Mouse (Mus musculus) kidney, adult 2 months (tissue): ENCODE measurements around the gene Tdpoz5.
"Not testable (repeated sequence)": the region's sequence is repeated elsewhere in the genome, so short reads cannot be mapped to it uniquely, and the experiment has no call there.

Experiments used
- CTCF ChIP-seq: fragments of 200-500 bp; conservative IDR thresholded peaks from 2 replicates; pipeline ENCODE4 v1.5.1; 2011; ENCODE audit warnings: low read depth, mild to moderate bottlenecking, control low read depth, low read length, moderate library complexity, mixed read lengths; ENCODE audit not compliant: insufficient read depth, insufficient read length
- POLR2A ChIP-seq: fragments of 200-500 bp; IDR thresholded peaks from one replicate; pipeline ENCODE4 v1.6.1; 2011; ENCODE audit warnings: low read depth, low read length, control low read depth

DNA sequence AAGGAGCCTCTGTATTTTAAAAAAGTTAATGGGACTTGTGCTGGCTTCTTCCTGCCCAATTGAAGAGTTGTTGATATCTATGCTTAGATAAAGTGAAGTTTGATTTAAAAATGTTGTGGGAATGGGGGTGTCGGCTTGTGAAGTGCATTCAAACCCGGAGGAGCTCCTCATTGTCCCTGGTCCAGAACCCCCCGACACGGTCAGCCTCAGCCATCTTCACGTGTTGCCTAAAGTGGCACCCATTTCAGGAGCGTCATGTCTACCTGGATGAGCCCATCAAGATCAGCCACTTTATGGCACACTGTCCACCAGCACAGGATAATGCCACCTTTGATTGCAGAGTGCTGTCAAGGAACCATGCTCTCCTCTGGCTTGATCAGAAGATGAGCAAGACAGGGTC, 7.8 kb upstream of the Tdpoz5 start:
- TF ChIP-seq CTCF, POLR2A: not testable (repeated sequence)
